Mouse (Mus musculus) activated CD4-positive, CD25-positive, alpha-beta regulatory T cell, adult 4 months (primary cell): Measurements from ENCODE around the gene Neurod1. TPM values are rescaled to one million over a fixed set of nuclear protein-coding genes. Genes with fewer than 3 reads are reported as not detected.

ENCODE experiments used
- ATAC-seq: one replicate; pipeline ENCODE4 v1.8.0; 2017
- polyA plus RNA-seq, 2 experiments: library from polyadenylated mRNA; unstranded; fragments of 100-300 nt; shearing (Covaris generic); gene quantifications; one replicate each; pipeline ENCODE4 v1.2.1; 2017

The Neurod1 gene
- polyA plus RNA-seq, 2 experiments from 2014 or later, result not detected

GRCm38 (mm10) chr2:79442906-79443305 is 13.6 kb downstream of the Neurod1 start:
- ATAC-seq, result no peak

DNA sequence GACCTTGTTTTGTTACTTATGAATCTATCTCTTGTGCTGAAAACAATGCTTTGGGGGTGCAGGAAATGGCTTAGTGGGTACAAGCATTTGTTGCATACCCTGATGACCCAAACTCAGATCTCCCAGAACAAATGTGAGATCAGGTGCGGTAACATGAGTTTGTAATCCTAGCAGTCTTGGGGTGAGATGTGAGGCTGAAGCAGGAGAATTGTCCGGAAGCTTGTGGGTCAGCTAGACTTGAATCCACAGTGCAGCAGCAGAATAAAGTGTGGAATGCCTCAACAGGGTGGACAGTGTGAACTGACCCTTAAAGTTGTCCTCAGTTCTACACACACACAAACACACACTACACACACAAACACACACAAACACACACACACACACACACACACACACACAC is 14.3 kb downstream of the Neurod1 start:
- ATAC-seq, result no peak

GRCm38 (mm10) chr2:79430061-79430460 is 26.5 kb downstream of the Neurod1 start:
- ATAC-seq, result no peak

DNA sequence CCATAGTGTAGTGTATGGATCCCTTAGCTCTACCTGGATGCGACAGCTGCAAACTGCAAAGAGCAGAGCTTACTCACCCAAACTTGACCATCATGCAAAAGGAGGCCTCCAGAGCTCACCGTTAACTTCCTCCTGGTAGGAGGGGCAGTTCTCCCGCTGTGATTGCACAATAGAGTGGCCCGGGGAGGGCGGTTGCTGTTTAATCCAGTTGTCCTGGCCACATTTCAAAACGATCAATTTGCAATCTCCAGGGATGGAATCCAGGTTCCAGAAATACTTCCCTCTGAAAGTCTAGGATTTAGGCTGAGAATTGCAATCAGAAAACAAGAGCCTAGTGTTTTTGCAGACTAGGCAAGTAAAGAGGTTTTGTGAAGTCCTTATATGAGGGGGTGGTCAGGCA is 26.9 kb downstream of the Neurod1 start:
- no peak for ATAC-seq

- no peak for ATAC-seq
Measured at GRCm38 (mm10) chr2:79429108-79429507, 27.4 kb downstream of the Neurod1 start.

- no peak for ATAC-seq
Measured at GRCm38 (mm10) chr2:79428569-79429104, 27.9 kb downstream of the Neurod1 start.

DNA sequence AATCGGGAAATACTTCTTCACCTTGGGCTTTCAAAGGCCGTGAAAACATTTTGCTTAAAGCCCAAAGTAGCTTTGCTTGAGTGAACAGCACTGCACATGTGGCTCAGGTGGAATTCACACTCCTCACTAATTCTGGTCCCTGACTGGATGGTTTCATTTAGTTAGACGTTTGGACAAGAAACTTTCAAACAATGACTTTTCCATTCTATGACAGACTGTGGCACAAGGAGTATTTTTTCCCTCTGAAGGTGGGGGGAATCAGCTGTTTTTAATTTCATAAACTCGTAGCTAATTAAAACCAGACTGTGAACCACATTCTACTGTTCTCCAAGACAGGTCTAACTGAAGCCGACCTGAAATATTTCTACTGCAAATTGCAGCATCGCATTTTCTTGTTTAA is 28.5 kb downstream of the Neurod1 start:
- ATAC-seq, result no peak

DNA sequence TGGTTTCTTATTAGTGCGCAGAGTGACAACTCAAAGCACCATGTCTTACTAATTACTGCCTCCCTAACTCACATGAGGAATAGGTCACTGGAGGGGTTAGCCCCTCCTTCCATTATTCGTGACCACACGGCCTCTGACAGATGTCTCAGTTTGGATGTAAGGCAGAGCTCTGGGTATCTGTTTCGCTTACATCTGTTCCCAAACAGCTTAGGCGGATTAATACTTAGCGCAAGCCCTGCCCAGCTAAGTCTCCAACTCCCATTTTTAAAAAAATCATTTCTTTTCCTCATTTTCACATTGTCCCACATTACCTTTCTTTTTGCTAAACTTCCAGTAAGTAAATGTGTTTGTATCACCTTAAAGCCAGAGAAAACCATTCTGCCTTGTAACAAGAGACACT is 34.9 kb downstream of the Neurod1 start:
- ATAC-seq, result no peak

GRCm38 (mm10) chr2:79414505-79414904 is 42.0 kb downstream of the Neurod1 start:
- ATAC-seq, result no peak

GRCm38 (mm10) chr2:79410903-79411255 is 45.7 kb downstream of the Neurod1 start:
- no peak for ATAC-seq

- ATAC-seq, result no peak
Measured at GRCm38 (mm10) chr2:79410247-79410902, 46.2 kb downstream of the Neurod1 start.

DNA sequence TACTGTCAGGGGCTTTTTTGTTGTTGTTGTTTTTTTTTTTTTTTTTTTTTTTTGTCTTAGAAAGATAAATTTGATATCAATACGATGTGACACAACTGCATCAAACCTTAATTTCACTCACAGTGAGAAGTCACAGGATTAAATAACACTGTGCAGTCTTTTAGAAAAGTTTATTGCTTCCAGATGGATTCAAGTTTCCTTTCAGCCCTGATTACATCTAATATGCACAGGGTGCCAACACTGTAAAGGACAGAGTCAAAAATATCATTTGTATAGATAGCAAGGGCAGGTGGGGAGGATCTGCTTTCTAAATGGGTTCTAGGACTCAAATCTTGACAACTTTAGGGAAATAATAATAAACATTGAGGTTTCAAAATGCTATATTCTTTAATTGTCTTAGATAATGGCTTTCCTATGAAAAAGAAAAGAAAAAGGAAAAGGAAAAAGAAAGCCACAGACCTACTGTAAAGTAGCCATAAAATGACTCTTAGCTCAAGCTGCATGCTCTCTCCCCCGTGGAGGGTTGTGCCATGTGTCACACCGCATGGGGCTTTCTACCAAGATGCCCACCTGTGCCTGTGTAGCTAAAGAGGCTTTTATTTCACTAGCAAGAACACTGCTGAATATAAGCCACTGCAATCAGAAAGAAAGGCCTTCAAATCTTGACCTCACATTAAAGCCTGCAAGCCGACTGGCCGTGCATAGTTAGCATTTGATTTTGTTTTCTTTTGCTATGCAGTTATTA is 50.7 kb downstream of the Neurod1 start:
- no peak for ATAC-seq

Other genes with a start within 250 kb of the Neurod1 start
- 100 to 1,000 TPM; 154 to 180 TPM for gene Itga4, start 201.3 kb downstream of the Neurod1 start, polyA plus RNA-seq
- gene Cerkl, start within 50 bp of the Neurod1 start, polyA plus RNA-seq, result 10 to 100 TPM; 28.5 to 40.8 TPM
- gene Itprid2, start 178.6 kb upstream of the Neurod1 start, polyA plus RNA-seq, result 1 to 10 TPM; 3.6 to 3.9 TPM